Mouse (Mus musculus) liver, embryonic 16.5 days (tissue): ENCODE measurements around the gene Tmem132c. TPM values are rescaled to one million over a fixed set of nuclear protein-coding genes. Genes with fewer than 3 reads are reported as not detected.

ENCODE experiments used
- ATAC-seq: fragments of 200-750 bp; cut with Nextera tagmentation; 2 replicates; pipeline ENCODE4 v1.8.0; 2017; ENCODE audit warnings: low read depth, mild to moderate bottlenecking, moderate number of reproducible peaks, moderate library complexity
- H3K27ac ChIP-seq: fragments of 300-500 bp; sonication (generic); 2 replicates; pipeline ENCODE4 v1.5.1; 2014; ENCODE audit warnings: mild to moderate bottlenecking, low read length
- H3K27me3 ChIP-seq: fragments of 300-500 bp; sonication (generic); 2 replicates; pipeline ENCODE4 v1.6.1; 2014; ENCODE audit warnings: low read depth, low read length, mixed read lengths; ENCODE audit not compliant: control insufficient read depth, insufficient read depth
- H3K36me3 ChIP-seq: fragments of 300-500 bp; sonication (generic); 2 replicates; pipeline ENCODE4 v1.6.1; 2014; ENCODE audit warnings: mild to moderate bottlenecking; ENCODE audit not compliant: control insufficient read depth, insufficient read depth
- H3K4me1 ChIP-seq: fragments of 300-500 bp; sonication (generic); 2 replicates; pipeline ENCODE4 v1.6.1; 2014; ENCODE audit warnings: low read depth, low read length, mixed read lengths; ENCODE audit not compliant: control insufficient read depth
- H3K4me2 ChIP-seq: fragments of 300-500 bp; sonication (generic); 2 replicates; pipeline ENCODE4 v1.6.1; 2014; ENCODE audit warnings: low read depth, low read length, mixed read lengths
- H3K4me3 ChIP-seq: fragments of 300-500 bp; sonication (generic); 2 replicates; pipeline ENCODE4 v1.5.1; 2014; ENCODE audit warnings: low read depth, mild to moderate bottlenecking, low read length
- H3K9ac ChIP-seq: fragments of 300-500 bp; sonication (generic); 2 replicates; pipeline ENCODE4 v1.6.1; 2014; ENCODE audit warnings: low read depth, low read length
- H3K9me3 ChIP-seq: fragments of 300-500 bp; sonication (generic); replicated peaks from 2 replicates; pipeline ENCODE4 v1.6.1; 2016; ENCODE audit warnings: low read length; ENCODE audit not compliant: control insufficient read depth
- WGBS: fragments of 180-500 bp; shearing (Covaris S2); extraction: QIAGEN DNeasy Blood & Tissue Kit; methylation state at CpG from one replicate; pipeline ENCODE4 v1.1.7; 2014; ENCODE audit not compliant: insufficient replicate concordance; 5-methylcytosine and 5-hydroxymethylcytosine counted together
- polyA plus RNA-seq: library from polyadenylated mRNA; unstranded; fragments of >200 nt; fragmentation: Nextera tagmentation; extraction: Ambion mirVana; gene quantifications from 2 replicates; pipeline ENCODE4 v1.2.1, GENCODE M21; 2015

Gene Tmem132c
- polyA plus RNA-seq, 1 experiment from 2014 or later: 0.06 TPM

DNA sequence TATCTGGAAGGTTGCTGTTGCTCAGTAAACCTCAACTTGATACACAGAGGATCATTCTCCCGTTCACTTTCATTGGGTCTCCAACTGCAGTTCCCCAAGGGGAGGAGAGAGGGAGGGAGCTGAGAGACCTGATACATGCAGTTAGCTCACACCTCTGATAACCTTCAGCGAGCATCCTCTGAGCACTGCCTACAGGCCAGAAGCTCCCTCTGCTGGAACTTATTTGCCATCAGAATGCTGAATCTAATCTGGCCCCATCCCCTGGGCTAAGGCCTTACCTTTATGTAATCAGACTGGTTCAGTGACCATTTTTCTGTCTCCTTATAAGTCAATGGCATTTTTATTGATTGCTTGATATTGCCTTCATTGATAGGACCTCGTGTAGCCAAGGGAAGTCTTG lies 29.5 kb downstream of the Tmem132c start:
- Histone ChIP-seq H3K4me3 (no peak overlapping the region), H3K27ac (no peak overlapping the region), H3K9me3 (no peaks in the 10 kb centered on the region), H3K4me2 (no peak overlapping the region), H3K27me3 (no peaks in the 10 kb centered on the region), H3K4me1 (no peaks in the 10 kb centered on the region), H3K9ac (no peak overlapping the region), H3K36me3 (no peaks in the 10 kb centered on the region)
- 33% methylated on average over 3 of the region's 3 CpGs for WGBS
- ATAC-seq: no peak

DNA sequence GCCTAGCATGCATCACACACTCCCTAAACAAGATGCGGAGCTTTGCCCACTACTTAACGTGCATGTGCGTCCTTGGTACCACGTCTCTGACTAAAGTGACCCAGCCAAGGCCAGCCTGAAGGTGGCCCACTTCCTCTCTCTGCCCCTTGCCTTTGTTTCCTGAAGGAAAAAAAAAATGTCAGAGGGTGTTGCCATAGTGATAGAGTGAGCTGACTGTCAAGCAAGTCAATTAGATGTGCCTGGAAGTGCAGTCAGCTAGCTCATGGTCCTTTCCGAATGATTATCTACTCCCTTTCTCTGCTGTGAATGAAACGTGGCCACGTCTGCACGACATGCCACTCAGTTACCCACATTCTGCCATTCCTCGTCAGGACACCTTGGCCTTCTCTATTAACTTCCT lies 37.9 kb downstream of the Tmem132c start:
- H3K27me3 ChIP-seq: no peaks in the 10 kb centered on the region
- H3K9ac ChIP-seq: no peak overlapping the region
- H3K27ac ChIP-seq: no peak overlapping the region
- 63% methylated on average over 9 of the region's 9 CpGs for WGBS
- H3K9me3 ChIP-seq: 0 out of 2 replicates have a peak, but pooled peaks cover 2% of the 10 kb centered on the region
- no peak overlapping the region for H3K4me3 ChIP-seq
- no peak for ATAC-seq
- H3K4me2 ChIP-seq: no peak overlapping the region
- H3K36me3 ChIP-seq: no peaks in the 10 kb centered on the region
- H3K4me1 ChIP-seq: no peaks in the 10 kb centered on the region

DNA sequence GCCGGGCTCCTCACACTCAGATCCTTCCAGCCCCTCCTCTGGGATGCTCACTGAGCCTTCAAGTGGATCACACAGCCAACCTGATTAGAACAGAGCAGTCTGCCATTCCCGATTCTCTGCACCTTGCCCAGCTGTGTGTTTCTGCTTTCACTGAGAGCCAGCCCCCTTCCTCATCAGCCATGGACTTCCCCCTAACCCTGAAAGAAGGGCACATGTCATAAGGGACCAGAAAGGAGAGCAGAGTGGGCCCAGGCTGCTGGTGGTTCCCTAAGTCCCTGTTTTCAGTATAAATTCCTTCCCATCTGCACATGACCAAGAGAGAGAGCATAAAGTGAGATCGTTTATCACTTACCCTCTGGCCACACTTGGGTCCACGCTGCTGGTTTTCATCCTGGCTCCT lies 39.6 kb downstream of the Tmem132c start:
- Histone ChIP-seq H3K4me3 (no peak overlapping the region), H3K4me1 (no peaks in the 10 kb centered on the region), H3K27ac (no peak overlapping the region), H3K27me3 (no peaks in the 10 kb centered on the region), H3K4me2 (no peak overlapping the region), H3K9ac (no peak overlapping the region), H3K36me3 (no peaks in the 10 kb centered on the region), H3K9me3 (0 out of 2 replicates have a peak, but pooled peaks cover 2% of the 10 kb centered on the region)
- WGBS: 50% methylated on average over 4 of the region's 4 CpGs
- ATAC-seq: no peak

DNA sequence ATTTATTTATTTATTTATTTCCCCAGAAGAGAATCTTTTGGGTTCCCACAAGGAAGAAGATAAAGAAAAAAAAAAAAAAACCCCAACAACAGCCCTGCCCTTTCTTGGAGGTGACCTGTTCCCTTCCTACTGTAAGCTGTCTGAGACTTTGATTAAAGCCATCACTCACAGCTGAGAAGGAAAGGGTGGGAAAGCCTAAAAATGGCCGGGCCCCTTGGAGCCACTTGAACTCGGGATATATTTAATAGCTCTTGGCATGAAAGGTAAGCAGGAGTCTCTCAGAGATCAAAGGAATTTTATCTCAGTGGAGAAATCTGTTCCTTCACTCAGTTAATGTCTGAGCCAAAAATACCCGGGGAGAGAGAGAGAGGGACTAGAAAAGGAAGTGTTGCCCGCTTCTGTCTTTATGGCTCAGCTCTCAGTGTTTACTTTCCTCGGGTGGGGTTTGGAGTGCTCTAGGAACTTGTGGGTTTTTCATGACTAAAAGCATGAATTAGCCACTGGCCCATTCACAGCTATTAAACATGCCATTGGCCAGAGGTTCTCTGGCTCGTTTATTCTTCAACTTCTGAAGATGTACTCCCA lies 41.0 kb downstream of the Tmem132c start:
- H3K27me3 ChIP-seq: no peaks in the 10 kb centered on the region
- no peak for ATAC-seq
- no peak overlapping the region for H3K4me3 ChIP-seq
- no peak overlapping the region for H3K27ac ChIP-seq
- WGBS: 22% methylated on average over 6 of the region's 6 CpGs
- H3K9me3 ChIP-seq: 0 out of 2 replicates have a peak, but pooled peaks cover 2% of the 10 kb centered on the region
- no peak overlapping the region for H3K4me2 ChIP-seq
- H3K4me1 ChIP-seq: no peaks in the 10 kb centered on the region
- no peaks in the 10 kb centered on the region for H3K36me3 ChIP-seq
- H3K9ac ChIP-seq: no peak overlapping the region

DNA sequence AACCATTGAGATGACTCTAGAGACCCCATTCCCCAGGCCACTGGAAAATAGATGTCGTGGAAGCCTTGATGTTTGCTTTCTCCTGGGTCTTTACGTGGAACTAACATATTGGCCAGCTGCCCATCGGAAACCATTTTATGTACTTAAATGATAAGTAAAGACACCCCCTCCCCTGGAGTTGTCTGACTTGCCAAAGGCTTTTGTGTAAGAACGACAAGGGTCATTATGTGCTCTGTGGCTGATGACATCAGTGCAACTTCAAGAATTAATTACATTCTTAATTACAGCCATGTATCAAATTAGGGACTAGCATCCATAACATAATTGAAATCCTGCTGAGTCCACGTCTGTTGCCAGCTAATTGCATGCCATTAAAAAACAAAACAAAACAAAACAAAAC lies 45.3 kb downstream of the Tmem132c start:
- Histone ChIP-seq H3K36me3 (no peaks in the 10 kb centered on the region), H3K27ac (no peak overlapping the region), H3K9ac (no peak overlapping the region), H3K4me3 (no peak overlapping the region), H3K4me2 (no peak overlapping the region), H3K4me1 (no peaks in the 10 kb centered on the region), H3K9me3 (no peaks in the 10 kb centered on the region), H3K27me3 (no peaks in the 10 kb centered on the region)
- no peak for ATAC-seq
- WGBS: 55% methylated on average over 5 of the region's 5 CpGs

DNA sequence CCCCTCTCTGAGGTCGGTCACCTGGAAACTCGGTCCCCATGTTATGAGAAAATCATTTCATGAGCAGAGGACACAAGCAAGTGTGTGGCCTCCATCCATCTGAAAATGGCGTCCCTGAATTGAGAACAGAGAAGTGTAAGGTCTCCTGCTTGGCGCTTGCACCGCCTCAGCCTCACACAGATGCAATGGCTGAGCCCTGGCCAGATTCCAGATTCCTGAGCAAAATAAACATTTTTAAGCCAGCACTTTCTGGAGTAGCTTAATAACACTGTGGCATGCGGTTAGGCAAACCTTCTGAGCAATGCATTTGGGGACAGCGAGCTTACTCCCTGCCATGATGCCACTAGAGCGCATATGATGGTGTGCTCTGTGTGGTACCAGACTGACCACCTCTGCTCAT lies 48.1 kb downstream of the Tmem132c start:
- ATAC-seq: no peak

DNA sequence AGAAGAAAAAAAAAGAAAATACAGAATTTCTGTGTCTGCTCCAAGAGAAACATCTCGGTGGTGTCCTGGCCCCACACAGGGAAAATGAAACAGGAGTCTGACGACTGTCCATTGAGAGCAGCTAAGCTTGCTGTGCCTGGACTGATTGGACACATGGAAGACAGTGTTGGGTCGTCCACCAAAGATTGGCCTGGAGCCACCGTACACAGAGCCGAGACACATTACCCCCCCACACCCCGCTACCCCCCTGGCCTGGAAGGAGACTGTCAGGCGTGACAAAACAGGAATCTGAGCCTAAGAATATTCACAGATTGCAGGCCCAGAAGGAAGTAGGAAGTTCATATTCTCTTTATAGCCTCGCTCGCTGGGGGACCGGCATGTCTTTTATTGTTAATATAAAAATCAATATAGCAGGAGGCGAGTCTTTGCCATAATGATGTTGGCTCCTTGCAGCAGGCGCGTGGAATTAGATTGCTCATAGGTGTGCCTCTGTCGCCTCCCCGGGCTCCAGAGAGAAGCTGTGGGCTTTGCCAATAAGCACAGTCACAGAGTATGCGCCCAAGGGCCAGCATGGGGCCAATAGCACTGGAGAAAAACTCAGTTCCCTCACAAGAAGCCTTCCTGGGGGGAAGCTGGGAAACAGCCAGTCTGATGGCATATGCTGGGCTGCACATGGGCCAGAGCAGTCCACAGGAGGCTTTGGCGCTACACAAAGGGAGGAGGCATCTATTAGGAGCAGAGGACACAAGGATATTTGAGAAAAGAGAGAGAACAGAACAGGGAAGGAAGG lies 49.0 kb downstream of the Tmem132c start:
- H3K27me3 ChIP-seq: no peaks in the 10 kb centered on the region
- H3K27ac ChIP-seq: no peak overlapping the region
- H3K9ac ChIP-seq: no peak overlapping the region
- H3K36me3 ChIP-seq: no peaks in the 10 kb centered on the region
- WGBS: 63% methylated on average over 17 of the region's 17 CpGs
- H3K9me3 ChIP-seq: no peaks in the 10 kb centered on the region
- no peaks in the 10 kb centered on the region for H3K4me1 ChIP-seq
- no peak overlapping the region for H3K4me3 ChIP-seq
- H3K4me2 ChIP-seq: no peak overlapping the region
- no peak for ATAC-seq

More for the DNA sequence above, 48.1 kb downstream of the Tmem132c start:
- no peaks in the 10 kb centered on the region for H3K4me1 ChIP-seq
- no peak overlapping the region for H3K4me2 ChIP-seq
- no peak overlapping the region for H3K9ac ChIP-seq
- no peaks in the 10 kb centered on the region for H3K9me3 ChIP-seq
- no peaks in the 10 kb centered on the region for H3K27me3 ChIP-seq
- no peak overlapping the region for H3K4me3 ChIP-seq
- no peaks in the 10 kb centered on the region for H3K36me3 ChIP-seq
- H3K27ac ChIP-seq: no peak overlapping the region
- 71% methylated on average over 8 of the region's 8 CpGs for WGBS

DNA sequence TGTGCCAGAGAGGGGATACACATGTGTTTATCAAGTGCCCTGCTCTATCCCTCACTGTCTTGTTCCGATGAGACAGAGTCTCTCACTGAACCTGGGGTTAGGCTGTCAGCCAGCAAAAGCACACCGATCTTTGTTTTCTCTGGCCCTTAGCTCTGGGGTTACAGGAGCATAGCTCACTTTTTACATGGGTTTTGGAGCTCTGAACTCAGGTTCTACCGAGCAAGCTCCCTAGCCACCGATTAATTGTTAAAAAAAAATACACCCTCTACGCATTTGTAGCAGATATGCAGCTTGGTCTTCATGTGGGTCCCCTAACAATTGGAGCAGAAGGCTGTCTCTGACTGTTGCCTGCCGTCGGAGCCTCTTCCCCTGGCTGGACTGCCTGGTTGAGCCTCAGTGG lies 50.0 kb downstream of the Tmem132c start:
- 62% methylated on average over 7 of the region's 7 CpGs for WGBS
- H3K36me3 ChIP-seq: no peaks in the 10 kb centered on the region
- no peak overlapping the region for H3K27ac ChIP-seq
- H3K4me2 ChIP-seq: no peak overlapping the region
- H3K27me3 ChIP-seq: no peaks in the 10 kb centered on the region
- H3K4me3 ChIP-seq: no peak overlapping the region
- no peaks in the 10 kb centered on the region for H3K4me1 ChIP-seq
- H3K9me3 ChIP-seq: no peaks in the 10 kb centered on the region
- H3K9ac ChIP-seq: no peak overlapping the region
- no peak for ATAC-seq

DNA sequence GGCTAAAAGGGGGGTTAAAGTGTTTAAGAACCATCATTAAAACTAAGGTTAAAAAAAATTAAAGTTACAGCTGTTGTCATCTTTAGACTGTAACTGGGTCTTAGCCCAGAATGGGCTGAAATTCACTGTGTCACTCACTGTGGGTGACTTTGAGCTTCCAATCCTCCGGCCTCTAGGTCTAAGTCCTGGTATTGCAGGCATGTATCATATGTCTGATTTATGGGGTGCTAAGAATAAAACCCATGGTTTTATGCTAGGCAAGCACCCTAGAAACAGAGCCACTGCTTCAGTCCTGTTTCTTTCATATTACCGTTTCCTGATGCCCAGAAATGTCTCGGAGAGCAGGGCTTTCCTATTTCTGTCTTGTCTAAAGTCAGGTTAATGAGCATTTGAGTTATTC lies 52.1 kb downstream of the Tmem132c start:
- H3K4me1 ChIP-seq: no peaks in the 10 kb centered on the region
- H3K9me3 ChIP-seq: no peaks in the 10 kb centered on the region
- H3K27me3 ChIP-seq: no peaks in the 10 kb centered on the region
- H3K36me3 ChIP-seq: no peaks in the 10 kb centered on the region
- H3K4me3 ChIP-seq: no peak overlapping the region
- no peak overlapping the region for H3K9ac ChIP-seq
- no peak for ATAC-seq
- H3K27ac ChIP-seq: no peak overlapping the region
- no peak overlapping the region for H3K4me2 ChIP-seq
- WGBS: 63% methylated on average over 3 of the region's 3 CpGs
